Comparison of ENCODE assay signal across 7 mouse cellular contexts in the genomic region with DNA sequence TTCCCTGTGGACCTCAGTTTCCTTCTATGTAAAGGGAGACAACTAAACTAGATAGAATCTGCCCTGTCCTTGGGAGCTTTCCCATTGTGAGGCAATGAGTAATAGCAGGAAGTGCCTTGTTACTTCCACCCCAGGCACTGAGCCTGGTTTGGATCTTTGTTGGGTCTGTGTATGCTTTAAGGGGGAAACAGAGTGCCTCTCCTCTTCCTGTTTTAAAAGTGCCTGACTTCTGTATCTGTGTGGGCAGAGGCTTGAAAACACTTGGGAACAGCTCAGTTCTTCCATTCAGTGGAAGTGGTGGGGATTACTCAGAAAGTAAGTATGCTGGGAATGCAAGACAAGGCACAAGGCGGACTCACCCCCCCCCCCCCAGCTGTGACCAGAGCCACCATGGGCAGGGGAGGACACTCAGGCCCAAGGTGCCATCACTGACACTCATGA. TPM values are rescaled to one million over a fixed set of nuclear protein-coding genes. Genes with fewer than 3 reads are reported as not detected.
DNase-seq lines count a peak whose midpoint lies in the region; ATAC-seq and TF ChIP-seq lines count a peak whose summit lies in the region.

No protein-coding gene starts in this region.

- no peak for TF ChIP-seq CTCF in Patski (IDR thresholded peaks at IDR 0.05)

- in situ Hi-C loops in Patski (cut with MboI; ENCODE audit: low pct_unique_long_range_greater_than_20kb), result no loop called here

- no peak for DNase-seq in Patski (ENCODE audit: low read depth, low spot score)
- peak; percentile 6 for DNase-seq in embryo, embryonic 10.5 days (ENCODE audit: low spot score)
- DNase-seq in thymus, postnatal 10 days (ENCODE audit: low spot score in 2 of 2), result no peak

- H3K4me1 ChIP-seq in intestine, embryonic 15.5 days (replicated peaks), result peaks cover 21% of the 10 kb centered on the region
- H3K4me1 ChIP-seq in lung, embryonic 16.5 days (replicated peaks; ENCODE audit: control insufficient read depth, insufficient read depth, low read length), result peaks cover 32% of the 10 kb centered on the region
- H3K4me1 ChIP-seq in forebrain, embryonic 16.5 days (replicated peaks; ENCODE audit: control insufficient read depth, insufficient read depth, low read length), result no peaks in the 10 kb centered on the region

- H3K27ac ChIP-seq in intestine, embryonic 15.5 days, result peak overlapping the region; percentile 56; the same call in 1 of the 2 replicates
- H3K27ac ChIP-seq in lung, embryonic 16.5 days (ENCODE audit: low read length), result peak overlapping the region; percentile 93
- no peak overlapping the region for H3K27ac ChIP-seq in forebrain, embryonic 16.5 days (ENCODE audit: low read length)

- no peak overlapping the region for H3K4me3 ChIP-seq in intestine, embryonic 15.5 days (replicated peaks)
- no peak overlapping the region for H3K4me3 ChIP-seq in lung, embryonic 16.5 days (ENCODE audit: low read length)
- no peak overlapping the region for H3K4me3 ChIP-seq in forebrain, embryonic 16.5 days (replicated peaks; ENCODE audit: low read length)

- 38% methylated on average over 1 of the region's 1 CpGs for whole genome bisulfite sequencing in intestine, embryonic 15.5 days
- WGBS in lung, embryonic 16.5 days, result 23% methylated on average over 1 of the region's 1 CpGs
- WGBS in forebrain, embryonic 16.5 days, result 71% methylated on average over 1 of the region's 1 CpGs

- CTCF ChIA-PET in Patski (lab: Charles Lee), result interaction anchor here (1.0 to 3.2 kb wide), 5 partner anchors 14 to 46 kb away, joined by 3 to 11 read pairs (median 4); no protein-coding TSS in a partner anchor

- ATAC-seq in Patski, result peak; percentile 46
- peak; percentile 62 for ATAC-seq in intestine, embryonic 15.5 days
- peak; percentile 92 for ATAC-seq in lung, embryonic 16.5 days (ENCODE audit: low read depth)
- no peak for ATAC-seq in megakaryocyte-erythroid progenitor cell, adult 5-6 weeks (replicated peaks; ENCODE audit: low FRiP score, low TSS enrichment, poor library complexity, severe bottlenecking)
- ATAC-seq in forebrain, embryonic 16.5 days, result no peak

- no peak overlapping the region for H3K9ac ChIP-seq in intestine, embryonic 15.5 days
- H3K9ac ChIP-seq in lung, embryonic 16.5 days (ENCODE audit: low read length), result no peak overlapping the region; the same call in 1 of the 2 replicates
- no peak overlapping the region for H3K9ac ChIP-seq in forebrain, embryonic 16.5 days (replicated peaks; ENCODE audit: low read depth, low read length)

- no peaks in the 10 kb centered on the region for H3K9me3 ChIP-seq in intestine, embryonic 15.5 days
- no peaks in the 10 kb centered on the region for H3K9me3 ChIP-seq in lung, embryonic 16.5 days (ENCODE audit: control insufficient read depth, low read length)
- no peaks in the 10 kb centered on the region for H3K9me3 ChIP-seq in forebrain, embryonic 16.5 days (ENCODE audit: control insufficient read depth, low read length)

- POLR2A ChIA-PET in Patski (lab: Charles Lee), result interaction anchor here (1.1 to 1.3 kb wide), 2 partner anchors 26 to 35 kb away, joined by 3 read pairs; a partner anchor contains a TSS

- H3K4me2 ChIP-seq in intestine, embryonic 15.5 days (replicated peaks), result no peak overlapping the region
- H3K4me2 ChIP-seq in lung, embryonic 16.5 days (ENCODE audit: low read depth, low read length), result no peak overlapping the region
- H3K4me2 ChIP-seq in forebrain, embryonic 16.5 days (ENCODE audit: low read length), result no peak overlapping the region

- H3K36me3 ChIP-seq in intestine, embryonic 15.5 days, result no peaks in the 10 kb centered on the region
- no peaks in the 10 kb centered on the region; the same call in 1 of the 2 replicates for H3K36me3 ChIP-seq in lung, embryonic 16.5 days (ENCODE audit: control insufficient read depth, insufficient read depth, low read length)
- H3K36me3 ChIP-seq in forebrain, embryonic 16.5 days (ENCODE audit: control insufficient read depth, insufficient read depth), result no peaks in the 10 kb centered on the region

- H3K27me3 ChIP-seq in Patski, result no peaks in the 10 kb centered on the region
- no peaks in the 10 kb centered on the region for H3K27me3 ChIP-seq in intestine, embryonic 15.5 days (replicated peaks)
- H3K27me3 ChIP-seq in lung, embryonic 16.5 days (ENCODE audit: control insufficient read depth, insufficient read depth, low read depth, low read length), result no peaks in the 10 kb centered on the region
- H3K27me3 ChIP-seq in forebrain, embryonic 16.5 days (replicated peaks; ENCODE audit: control insufficient read depth, insufficient read depth, low read length), result no peaks in the 10 kb centered on the region

RNA-seq across cellular contexts. Expression of a gene that starts 25.8 kb away (rescaled TPM):
- 69.6 TPM for polyA plus RNA-seq in Patski (2021)
- polyA plus RNA-seq in intestine, embryonic 15.5 days (2015; fragmentation: Nextera tagmentation; extraction: Ambion mirVana), result 50.0 and 50.1 TPM in 2 replicates
- 92.8 and 94.7 TPM in 2 replicates for polyA plus RNA-seq in lung, embryonic 16.5 days (2015; fragmentation: Nextera tagmentation; extraction: Ambion mirVana)
- total RNA-seq in megakaryocyte-erythroid progenitor cell, adult 5-6 weeks (2014; fragmentation: Nextera tagmentation), result 17.8 and 17.9 TPM in 2 replicates
- 19.1 and 25.7 TPM in 2 replicates for total RNA-seq in megakaryocyte-erythroid progenitor cell, adult 5-6 weeks (2017)
- polyA plus RNA-seq in forebrain, embryonic 16.5 days (2015; fragmentation: Nextera tagmentation; extraction: Ambion mirVana), result 9.7 and 11.9 TPM in 2 replicates

Comparison
In these comparisons a context has a peak if more than half of its experiments do, and no peak if none do; other contexts are left out.
1. ATAC-seq: peak in Patski (single experiment), intestine, embryonic 15.5 days (single experiment) and lung, embryonic 16.5 days (single experiment); none in megakaryocyte-erythroid progenitor cell, adult 5-6 weeks (single experiment) and forebrain, embryonic 16.5 days (single experiment).